In the genomic region with DNA sequence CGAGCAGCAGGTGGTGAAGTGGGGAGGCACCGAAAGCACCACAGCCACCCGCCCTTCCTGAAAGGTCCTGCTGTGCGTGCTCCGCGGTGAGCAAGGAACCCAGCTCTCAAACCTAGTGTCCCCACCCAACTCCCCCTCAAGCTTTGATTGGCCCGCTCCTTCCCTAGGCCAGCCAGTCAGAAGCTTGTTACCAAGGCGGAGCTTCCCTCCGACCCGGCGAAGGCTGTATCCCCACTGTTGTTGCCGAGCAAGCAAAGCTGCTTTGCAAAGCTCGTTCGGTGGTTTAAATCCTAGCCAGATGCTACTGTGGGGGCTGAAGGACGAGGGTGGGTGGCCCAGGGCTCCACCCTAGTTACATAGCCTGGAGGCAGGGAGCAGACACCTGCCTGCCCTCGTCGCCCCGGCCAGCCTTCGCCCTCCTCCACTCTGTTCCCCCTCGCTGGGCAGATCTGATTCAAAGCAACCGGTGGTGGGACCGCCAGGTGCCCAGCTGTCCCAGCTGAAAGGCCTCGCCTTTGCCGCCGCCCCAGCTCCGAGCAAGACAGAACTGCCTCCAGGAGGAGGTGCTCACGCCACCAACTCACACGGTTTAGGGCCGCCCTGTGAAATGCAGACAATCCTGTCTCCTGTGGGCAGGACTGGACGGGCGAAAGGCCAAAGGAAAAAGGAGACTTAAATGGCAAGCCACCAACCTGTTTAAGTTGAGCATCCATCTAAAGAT, we compare ENCODE assay signal across 8 mouse cellular contexts. TPM values are rescaled to one million over a fixed set of nuclear protein-coding genes. Genes with fewer than 3 reads are reported as not detected.
DNase-seq lines count a peak whose midpoint lies in the region; ATAC-seq and TF ChIP-seq lines count a peak whose summit lies in the region.

No protein-coding gene starts in this region.

- H3K4me3 ChIP-seq in E14TG2a.4 (replicated peaks; ENCODE audit: low read length), result peak overlapping the region; percentile 69
- H3K4me3 ChIP-seq in forebrain, embryonic 13.5 days, result peak overlapping the region; percentile 38
- peak overlapping the region; percentile 33 for H3K4me3 ChIP-seq in liver, postnatal 0 days (ENCODE audit: low read depth, low read length)
- H3K4me3 ChIP-seq in neural tube, embryonic 13.5 days, result peak overlapping the region; percentile 39

- H3K9me3 ChIP-seq in E14TG2a.4 (ENCODE audit: low read length), result no peaks in the 10 kb centered on the region
- H3K9me3 ChIP-seq in forebrain, embryonic 13.5 days (replicated peaks), result no peaks in the 10 kb centered on the region
- H3K9me3 ChIP-seq in liver, postnatal 0 days (ENCODE audit: low read length), result no peaks in the 10 kb centered on the region
- no peaks in the 10 kb centered on the region for H3K9me3 ChIP-seq in neural tube, embryonic 13.5 days

- H3K9ac ChIP-seq in forebrain, embryonic 13.5 days, result peak overlapping the region; percentile 70
- H3K9ac ChIP-seq in liver, postnatal 0 days (replicated peaks), result peak overlapping the region; percentile 63
- peak overlapping the region; percentile 74 for H3K9ac ChIP-seq in neural tube, embryonic 13.5 days

- TF ChIP-seq EP300 in liver, postnatal 0 days (IDR thresholded peaks at IDR 0.05; ENCODE audit: low read depth), result peak; percentile 28

- peak overlapping the region; percentile 99 for H3K27ac ChIP-seq in forebrain, embryonic 13.5 days
- peak overlapping the region; percentile 96 for H3K27ac ChIP-seq in liver, postnatal 0 days (ENCODE audit: low read depth)
- H3K27ac ChIP-seq in neural tube, embryonic 13.5 days (replicated peaks), result peak overlapping the region; percentile 97

- WGBS in forebrain, embryonic 13.5 days, result 0% methylated on average over 31 of the region's 31 CpGs
- 5% methylated on average over 31 of the region's 31 CpGs for WGBS in liver, postnatal 0 days (ENCODE audit: insufficient replicate concordance)
- under 1% methylated on average over 31 of the region's 31 CpGs for WGBS in neural tube, embryonic 13.5 days

- no peaks in the 10 kb centered on the region for H3K36me3 ChIP-seq in E14TG2a.4 (ENCODE audit: insufficient read depth, low read length)
- no peaks in the 10 kb centered on the region for H3K36me3 ChIP-seq in forebrain, embryonic 13.5 days (ENCODE audit: poor library complexity, severe bottlenecking)
- H3K36me3 ChIP-seq in liver, postnatal 0 days (replicated peaks; ENCODE audit: insufficient read depth, low read length), result no peaks in the 10 kb centered on the region
- no peaks in the 10 kb centered on the region for H3K36me3 ChIP-seq in neural tube, embryonic 13.5 days

- DNase-seq in c-Kit-positive CD71-positive TER-119-positive erythroid progenitor cells, embryonic 14.5 days (ENCODE audit: low spot score), result peak; percentile 91
- peak; percentile 94 to 96 for DNase-seq in heart, postnatal 10 days
- DNase-seq in kidney, postnatal 4 days, result peak; percentile 90 to 94
- peak; percentile 90 for DNase-seq in liver, postnatal 0 days
- DNase-seq in telencephalon, adult 2 months (ENCODE audit: low read depth, low spot score), result peak; percentile 92

- intact Hi-C loops in heart, postnatal 10 days (cut with DNase I), result no loop called here

- peak overlapping the region; percentile 72 for H3K4me2 ChIP-seq in forebrain, embryonic 13.5 days
- peak overlapping the region; percentile 76 for H3K4me2 ChIP-seq in liver, postnatal 0 days (ENCODE audit: low read depth, low read length)
- H3K4me2 ChIP-seq in neural tube, embryonic 13.5 days, result peak overlapping the region; percentile 77

- H3K27me3 ChIP-seq in E14TG2a.4 (ENCODE audit: insufficient read depth, low read length), result peaks cover 28% of the 10 kb centered on the region
- H3K27me3 ChIP-seq in forebrain, embryonic 13.5 days, result no peaks in the 10 kb centered on the region
- 0 out of 2 replicates have a peak, but pooled peaks cover 2% of the 10 kb centered on the region for H3K27me3 ChIP-seq in liver, postnatal 0 days (ENCODE audit: insufficient read depth, low read length)
- no peaks in the 10 kb centered on the region for H3K27me3 ChIP-seq in neural tube, embryonic 13.5 days

- peak; percentile 88 for ATAC-seq in forebrain, embryonic 13.5 days
- ATAC-seq in liver, postnatal 0 days, result peak; percentile 78
- ATAC-seq in neural tube, embryonic 13.5 days (ENCODE audit: low read depth), result peak; percentile 88

- H3K4me1 ChIP-seq in E14TG2a.4 (replicated peaks; ENCODE audit: low read depth, low read length), result peaks cover 86% of the 10 kb centered on the region
- H3K4me1 ChIP-seq in forebrain, embryonic 13.5 days, result peaks cover 63% of the 10 kb centered on the region
- peaks cover 83% of the 10 kb centered on the region for H3K4me1 ChIP-seq in liver, postnatal 0 days (ENCODE audit: insufficient read depth)
- H3K4me1 ChIP-seq in neural tube, embryonic 13.5 days (replicated peaks), result peaks cover 62% of the 10 kb centered on the region

- TF ChIP-seq CTCF in E14TG2a.4 (conservative IDR thresholded peaks at IDR 0.05; ENCODE audit: low read length), result no peak
- TF ChIP-seq CTCF in liver, postnatal 0 days (IDR thresholded peaks at IDR 0.05; ENCODE audit: low read depth), result peak; percentile 62

RNA-seq across cellular contexts. Expression of a gene that starts 17.9 kb away (rescaled TPM):
- polyA plus RNA-seq in forebrain, embryonic 13.5 days (2015; fragmentation: Nextera tagmentation; extraction: Ambion mirVana), result 122 and 129 TPM in 2 replicates
- total RNA-seq in heart, postnatal 10 days (2021), result 10 to 100 TPM; 30.3 to 32.9 TPM
- polyA plus RNA-seq in liver, postnatal 0 days (2015; fragmentation: Nextera tagmentation; extraction: Ambion mirVana), result 60.1 and 62.6 TPM in 2 replicates
- polyA plus RNA-seq in neural tube, embryonic 13.5 days (2015; fragmentation: Nextera tagmentation; extraction: Ambion mirVana), result 49.0 and 55.3 TPM in 2 replicates

RNA-seq across cellular contexts. Expression of a gene that starts 24.0 kb away (rescaled TPM):
- 1.2 and 1.6 TPM in 2 replicates for polyA plus RNA-seq in forebrain, embryonic 13.5 days (2015; fragmentation: Nextera tagmentation; extraction: Ambion mirVana)
- total RNA-seq in heart, postnatal 10 days (2021), result 10 to 100 TPM; 18.1 to 25.8 TPM
- polyA plus RNA-seq in liver, postnatal 0 days (2015; fragmentation: Nextera tagmentation; extraction: Ambion mirVana), result 1.6 TPM in 2 replicates
- polyA plus RNA-seq in neural tube, embryonic 13.5 days (2015; fragmentation: Nextera tagmentation; extraction: Ambion mirVana), result 11.1 and 14.9 TPM in 2 replicates

RNA-seq across cellular contexts. Expression of a gene that starts 50.0 kb away (rescaled TPM):
- 0.17 TPM in 1 of 2 replicates, not detected in the other for polyA plus RNA-seq in forebrain, embryonic 13.5 days (2015; fragmentation: Nextera tagmentation; extraction: Ambion mirVana)
- total RNA-seq in heart, postnatal 10 days (2021), result not detected
- polyA plus RNA-seq in liver, postnatal 0 days (2015; fragmentation: Nextera tagmentation; extraction: Ambion mirVana), result 0.26 TPM in 2 replicates
- 0.45 and 0.81 TPM in 2 replicates for polyA plus RNA-seq in neural tube, embryonic 13.5 days (2015; fragmentation: Nextera tagmentation; extraction: Ambion mirVana)

Comparison
In these comparisons a context has a peak if more than half of its experiments do, and no peak if none do; other contexts are left out.
1. Peak in every context shown above with its lines: DNase-seq, ATAC-seq, H3K4me3 ChIP-seq and H3K27ac ChIP-seq.